Mouse (Mus musculus): ENCODE results near the gene Gm6169.
A peak's percentile ranks its signal among the peaks of the same experiment; 100 is the strongest.
"Not testable (repeated sequence)": the region's sequence is repeated elsewhere in the genome, so short reads cannot be mapped to it uniquely, and the experiment has no call there.

The Gm6169 gene

DNA sequence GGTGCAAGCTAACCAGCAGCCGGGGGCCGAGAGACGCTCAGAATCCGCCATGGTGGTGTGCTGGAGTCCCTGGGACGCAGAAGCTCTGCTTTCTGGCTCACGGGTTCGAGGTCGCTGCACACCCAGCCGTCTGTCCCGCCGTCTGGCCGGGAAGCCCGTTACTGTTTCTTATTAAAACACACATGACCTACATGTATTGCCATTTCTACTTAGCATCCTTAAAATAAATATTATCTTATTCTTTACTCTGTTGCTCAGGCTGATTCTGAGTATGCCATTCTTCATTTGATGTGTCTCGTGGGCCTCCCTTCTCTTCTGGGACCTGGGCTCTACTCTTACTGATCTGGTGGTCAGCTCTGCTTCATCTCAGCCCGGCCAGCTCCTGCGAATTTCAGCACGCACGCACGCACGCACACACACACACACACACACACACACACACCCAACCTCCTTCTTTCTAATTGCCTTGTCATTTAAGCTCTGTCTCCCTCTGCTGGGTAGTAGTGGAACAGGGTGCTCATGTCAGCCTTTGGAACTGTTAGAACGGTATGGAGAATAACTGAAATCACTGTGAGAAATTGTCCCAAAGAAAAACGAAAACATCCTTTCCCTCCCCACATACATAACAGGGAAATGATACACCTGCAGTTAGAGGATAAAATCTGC is at the start of gene Gm6169:
Gene Gm6169 (minus strand): TSS at position 51 of the 666 bp plus-strand sequence.
- peak; percentile 67 for DNase-seq (ENCODE audit: low read depth, low spot score)

DNA sequence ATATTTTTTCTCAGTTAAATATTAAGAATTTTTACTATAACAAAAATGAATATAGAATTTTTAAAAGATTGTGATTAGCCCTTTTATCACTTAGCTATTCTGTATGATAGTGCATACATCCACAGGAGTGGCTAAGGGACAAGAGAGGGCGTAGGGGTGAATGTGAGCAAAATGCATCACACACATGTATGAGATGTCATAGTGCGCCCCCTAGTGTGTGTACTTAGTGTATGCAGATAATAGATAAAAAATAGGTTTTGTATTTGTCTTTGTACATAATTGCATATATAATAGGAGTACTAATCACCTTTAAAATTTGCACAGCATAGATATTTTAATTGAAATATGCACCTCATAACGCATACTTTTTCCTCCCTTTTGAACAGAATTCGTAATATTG is 46.8 kb upstream of the Gm6169 start:
- DNase-seq (ENCODE audit: low read depth, low spot score): peak; percentile 25

DNA sequence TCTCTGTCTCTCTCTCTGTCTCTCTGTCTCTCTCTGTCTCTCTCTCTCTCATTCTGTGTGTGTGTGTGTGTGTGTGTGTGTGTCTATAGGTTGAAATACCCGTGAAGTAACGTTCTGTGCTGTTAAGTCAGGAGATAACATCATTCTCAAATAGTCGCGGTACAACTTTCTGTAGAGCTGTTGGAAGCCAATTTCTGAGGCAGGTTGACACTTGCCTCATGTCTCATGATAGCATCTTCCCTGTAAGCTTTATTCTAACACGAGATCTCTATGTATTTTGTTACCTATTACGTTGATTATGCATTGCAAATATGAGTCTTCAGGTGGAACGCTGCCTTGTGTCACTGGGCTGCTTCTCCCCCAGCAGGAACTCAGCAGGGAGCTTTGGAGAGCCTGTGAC is 43.3 kb upstream of the Gm6169 start:
- DNase-seq (ENCODE audit: low read depth, low spot score): no peak

DNA sequence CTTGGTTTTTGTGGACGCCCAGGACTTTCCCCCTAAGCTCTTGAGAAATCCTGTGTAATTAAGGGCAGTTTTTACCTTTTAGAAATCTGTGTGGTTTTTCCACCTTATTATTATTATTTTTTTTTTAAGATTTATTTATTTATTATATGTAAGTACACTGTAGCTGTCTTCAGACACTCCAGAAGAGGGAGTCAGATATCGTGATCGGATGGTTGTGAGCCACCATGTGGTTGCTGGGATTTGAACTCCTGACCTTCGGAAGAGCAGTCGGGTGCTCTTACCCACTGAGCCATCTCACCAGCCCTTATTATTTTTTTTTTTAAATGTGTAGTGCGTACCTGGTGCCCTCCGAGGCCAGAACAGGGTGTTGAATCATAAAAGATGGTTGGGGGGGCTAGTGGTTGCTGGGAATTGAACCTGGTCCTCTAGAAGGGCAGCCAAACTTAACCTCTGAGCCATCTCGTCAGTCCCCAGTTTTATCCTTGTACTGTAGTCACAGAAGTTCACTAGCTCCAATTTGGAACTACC is 39.4 kb upstream of the Gm6169 start:
- DNase-seq (ENCODE audit: low read depth, low spot score): not testable (repeated sequence)

DNA sequence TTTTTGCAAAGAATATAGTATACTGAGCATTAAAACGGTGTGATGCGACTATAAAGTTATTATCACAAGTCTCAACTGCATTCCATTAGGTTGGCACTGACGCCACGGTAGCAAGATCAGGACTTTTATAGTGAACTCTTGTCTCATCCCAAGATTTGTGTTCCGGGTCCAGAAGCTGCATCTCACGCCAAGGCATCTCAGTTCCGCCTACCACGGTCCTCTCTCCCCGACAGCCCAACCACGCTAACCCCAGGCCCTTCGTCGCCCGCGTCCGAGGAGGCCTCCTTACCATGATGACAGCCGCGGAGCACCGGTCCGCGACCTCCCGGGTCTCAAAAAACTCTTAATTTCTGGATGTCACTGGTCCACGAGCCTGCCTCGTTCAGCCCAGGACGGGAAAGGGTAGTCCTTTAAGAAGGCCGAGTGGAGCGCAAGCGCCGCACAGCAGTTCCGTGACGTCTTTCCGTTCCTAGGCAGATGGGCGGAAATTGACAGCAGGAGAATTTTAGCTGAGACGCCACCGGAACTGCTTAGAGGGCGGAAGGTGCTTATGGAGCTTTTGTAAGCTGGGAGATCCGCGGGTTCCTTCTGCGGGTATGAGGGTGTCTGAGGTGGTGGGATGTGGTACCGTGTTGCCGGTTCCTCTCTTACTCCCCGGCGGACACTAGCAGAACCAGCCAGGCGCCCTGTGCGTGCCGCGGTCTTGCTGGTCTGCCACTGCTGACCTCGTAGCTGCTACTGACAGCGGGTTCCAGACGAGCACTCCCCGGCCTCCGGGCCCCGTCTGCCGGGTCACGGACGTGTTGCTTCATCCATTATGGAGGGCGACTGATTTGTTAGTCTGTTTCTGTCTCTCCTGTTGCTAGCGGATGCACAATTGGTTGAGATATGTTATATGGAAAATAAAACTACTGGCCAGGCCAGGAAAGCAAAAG is 38.7 kb upstream of the Gm6169 start, which contains the start of the genes Gfm2 and Nsa2:
Gene Gfm2 (plus strand): TSS at position 472 of the 935 bp plus-strand sequence.
Gene Nsa2 (minus strand): TSS at position 472 of the 935 bp plus-strand sequence.
- DNase-seq (ENCODE audit: low read depth, low spot score): peak; percentile 88

DNA sequence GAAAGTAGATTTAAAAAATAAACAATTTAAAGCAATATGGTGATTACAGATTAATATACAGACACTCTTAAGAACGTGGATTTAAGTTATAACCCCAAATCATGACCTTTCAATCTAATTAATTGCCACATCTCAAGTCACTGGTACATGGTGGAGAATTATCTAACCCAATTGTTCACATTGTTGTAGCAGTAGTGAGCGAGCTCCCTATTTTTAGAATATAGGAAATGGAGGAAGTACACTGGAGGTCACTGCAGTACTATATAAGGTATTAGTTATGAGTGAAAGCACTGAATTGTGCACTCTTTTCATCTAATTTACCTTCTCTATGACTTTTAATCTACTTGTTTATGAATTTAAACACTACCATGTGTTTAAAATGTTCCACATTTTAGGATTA is 31.4 kb upstream of the Gm6169 start:
- DNase-seq (ENCODE audit: low read depth, low spot score): not testable (repeated sequence)

DNA sequence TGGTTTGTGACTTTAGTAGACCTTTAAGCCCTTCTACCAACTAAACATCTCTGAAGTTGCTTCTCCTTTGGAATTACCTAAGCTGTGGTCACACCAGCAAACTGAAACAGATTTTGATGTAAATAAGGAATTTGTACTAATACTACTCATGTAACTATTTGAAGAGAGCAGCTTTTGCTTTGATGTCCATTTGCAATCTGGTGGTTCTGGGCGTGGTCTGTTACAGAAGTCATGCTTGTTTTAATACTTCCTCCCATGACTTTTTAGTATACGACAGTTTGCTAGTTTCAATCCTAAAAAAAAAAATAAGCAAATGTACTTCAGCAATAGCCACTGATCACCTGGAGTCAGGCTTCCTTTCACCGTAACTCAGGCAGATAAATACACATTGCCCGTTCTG is 30.6 kb upstream of the Gm6169 start:
- DNase-seq (ENCODE audit: low read depth, low spot score): not testable (repeated sequence)

DNA sequence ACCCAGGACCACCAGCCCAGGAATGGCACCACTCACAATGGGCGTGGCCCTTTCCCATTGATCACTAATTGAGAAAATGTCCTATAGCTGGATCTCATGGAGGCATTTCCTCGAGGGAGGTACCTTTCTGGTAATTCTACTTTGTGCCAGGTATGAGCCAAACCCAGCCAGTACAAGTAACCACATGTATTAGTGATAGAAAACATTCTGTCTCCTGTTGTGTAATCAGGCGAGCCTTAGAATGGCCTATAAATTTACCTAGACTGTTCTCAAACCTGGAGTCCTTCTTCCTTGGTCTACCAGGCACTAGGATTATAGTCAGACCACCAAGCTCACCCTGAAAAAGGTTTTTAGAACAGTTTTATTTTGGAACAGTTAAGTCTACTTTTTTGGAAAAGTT is 22.3 kb upstream of the Gm6169 start:
- no peak for DNase-seq (ENCODE audit: low read depth, low spot score)

DNA sequence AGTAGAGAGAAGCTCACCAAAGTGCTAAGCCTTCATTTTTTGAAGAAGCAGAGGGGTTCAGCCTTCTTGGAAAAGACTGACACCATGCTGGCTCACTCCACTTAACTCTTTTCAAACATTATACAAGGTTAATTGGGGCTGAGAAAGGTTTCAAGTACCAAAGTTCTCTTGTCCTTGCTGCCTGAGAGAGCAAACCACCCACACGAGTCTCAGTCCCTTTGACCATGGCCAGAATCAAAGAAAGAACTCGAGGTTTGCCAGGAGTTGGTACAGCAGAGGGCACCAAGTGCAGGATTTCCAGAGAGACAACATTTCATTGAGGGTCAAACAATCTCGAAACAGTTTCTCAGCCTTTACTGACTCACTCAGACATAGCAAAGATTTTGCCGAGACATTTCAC is 10.0 kb upstream of the Gm6169 start:
- no peak for DNase-seq (ENCODE audit: low read depth, low spot score)

DNA sequence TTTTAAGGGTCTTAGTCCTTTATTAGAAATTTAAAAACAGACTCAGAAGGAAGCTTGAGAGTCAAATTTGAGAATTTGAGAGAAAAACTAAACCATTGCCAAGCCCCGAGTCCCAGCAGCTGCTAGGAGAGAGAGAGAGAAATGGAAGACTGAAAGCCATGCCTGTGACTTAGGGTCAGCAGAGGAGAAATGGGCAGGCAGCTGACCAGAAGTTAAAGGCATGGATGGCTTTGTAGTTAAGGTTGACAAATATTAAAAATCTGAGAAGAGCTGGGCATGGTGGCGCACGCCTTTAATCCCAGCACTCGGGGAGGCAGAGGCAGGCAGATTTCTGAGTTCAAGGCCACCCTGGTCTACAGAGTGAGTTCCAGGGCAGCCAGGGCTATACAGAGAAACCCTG is 8.7 kb upstream of the Gm6169 start:
- DNase-seq (ENCODE audit: low read depth, low spot score): not testable (repeated sequence)

DNA sequence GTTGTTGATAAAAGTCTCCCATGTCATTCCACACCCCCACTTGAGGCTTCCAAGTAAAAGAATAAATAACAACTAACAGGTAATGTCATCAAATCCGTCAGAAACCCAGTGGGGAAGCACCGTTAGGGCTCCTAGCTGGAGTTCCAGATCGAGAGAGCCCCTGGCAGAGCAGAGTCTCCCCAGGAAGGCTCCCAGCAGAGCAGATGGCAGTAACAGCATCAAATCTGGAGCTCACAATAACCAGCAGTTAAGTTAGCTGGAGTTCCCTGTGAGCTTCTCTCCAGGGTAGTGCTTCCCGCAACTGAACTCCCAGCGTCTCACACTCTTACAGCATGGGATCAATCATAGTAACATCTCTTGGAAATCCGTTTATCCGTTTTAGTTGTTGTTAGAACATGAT is 6.0 kb upstream of the Gm6169 start:
- DNase-seq (ENCODE audit: low read depth, low spot score): no peak

DNA sequence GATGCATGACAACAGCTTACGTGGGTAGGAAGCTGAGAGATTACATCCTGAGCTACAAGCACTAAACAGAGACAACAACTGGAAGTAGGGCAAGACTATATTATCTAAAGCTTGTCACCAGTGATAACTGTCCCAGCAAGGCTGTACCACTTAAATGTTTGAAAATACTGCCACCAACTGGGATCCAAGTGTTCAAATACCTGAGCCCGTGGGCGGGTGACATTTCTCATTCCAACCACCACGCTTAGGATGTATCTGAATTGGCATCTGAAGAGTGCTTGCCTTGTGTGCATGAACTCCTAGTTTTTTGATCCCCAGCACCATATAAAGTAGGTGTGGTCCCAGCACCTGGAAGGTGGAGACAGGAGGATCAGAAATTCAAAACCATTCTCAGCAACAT is 3.3 kb downstream of the Gm6169 start:
- no peak for DNase-seq (ENCODE audit: low read depth, low spot score)

DNA sequence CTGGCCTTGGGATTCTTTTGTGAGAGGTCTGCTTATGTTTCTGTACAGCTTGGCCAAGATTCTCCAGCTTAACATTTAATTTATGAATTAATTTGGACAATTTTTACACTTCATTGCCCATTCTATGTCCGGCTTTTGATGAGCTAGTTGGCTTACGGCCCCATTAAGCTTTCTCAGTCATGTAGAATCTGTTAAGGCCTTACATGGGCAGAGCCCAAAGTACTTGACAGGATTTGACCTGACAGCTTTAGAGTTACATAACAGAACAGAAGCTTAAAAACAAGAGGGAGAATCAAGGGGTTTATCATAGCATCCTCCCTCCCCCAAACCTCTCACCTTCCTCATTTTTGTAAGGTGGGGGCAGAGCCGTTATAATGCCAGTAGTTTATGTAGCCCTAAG is 10.9 kb downstream of the Gm6169 start:
- DNase-seq (ENCODE audit: low read depth, low spot score): peak; percentile 61

DNA sequence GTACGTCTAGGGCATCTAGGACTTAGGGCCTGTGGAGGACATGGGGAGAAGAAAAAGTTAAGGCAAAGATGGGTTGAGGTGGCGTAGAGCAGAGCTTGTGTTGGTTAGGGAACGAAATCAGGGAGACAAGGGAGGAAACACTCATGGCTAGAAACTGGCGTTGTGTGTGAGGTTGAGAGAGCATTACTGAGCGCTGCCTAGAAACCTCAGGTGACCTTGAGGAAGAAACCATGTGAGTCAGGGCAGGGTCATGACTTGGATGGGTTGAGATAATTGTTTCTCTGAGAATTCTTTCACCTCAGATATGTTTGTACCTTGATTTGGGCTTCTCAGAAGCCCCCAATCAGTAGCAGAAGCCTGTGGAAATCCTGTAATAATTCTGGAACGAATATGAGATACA is 11.6 kb downstream of the Gm6169 start:
- no peak for DNase-seq (ENCODE audit: low read depth, low spot score)

DNA sequence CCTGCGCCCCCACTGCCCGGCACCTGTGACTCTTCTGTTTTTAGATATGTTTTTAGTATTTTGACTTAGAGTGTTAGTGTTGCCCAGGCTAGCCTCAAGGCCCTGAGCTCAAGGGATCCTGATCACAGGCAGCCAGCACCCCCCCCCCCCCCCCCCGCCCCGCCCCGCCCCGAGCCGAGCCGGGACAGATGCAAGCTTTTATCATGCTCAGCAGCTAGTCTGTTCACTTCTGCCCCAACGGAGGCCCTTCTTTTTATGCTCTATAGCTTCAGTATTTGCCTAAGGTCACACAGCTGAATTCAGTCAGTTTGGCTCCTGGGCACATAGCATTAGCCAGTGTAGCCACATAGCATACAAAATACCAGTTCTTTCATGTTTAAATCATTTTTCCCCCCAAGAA is 12.7 kb downstream of the Gm6169 start:
- no peak for DNase-seq (ENCODE audit: low read depth, low spot score)

DNA sequence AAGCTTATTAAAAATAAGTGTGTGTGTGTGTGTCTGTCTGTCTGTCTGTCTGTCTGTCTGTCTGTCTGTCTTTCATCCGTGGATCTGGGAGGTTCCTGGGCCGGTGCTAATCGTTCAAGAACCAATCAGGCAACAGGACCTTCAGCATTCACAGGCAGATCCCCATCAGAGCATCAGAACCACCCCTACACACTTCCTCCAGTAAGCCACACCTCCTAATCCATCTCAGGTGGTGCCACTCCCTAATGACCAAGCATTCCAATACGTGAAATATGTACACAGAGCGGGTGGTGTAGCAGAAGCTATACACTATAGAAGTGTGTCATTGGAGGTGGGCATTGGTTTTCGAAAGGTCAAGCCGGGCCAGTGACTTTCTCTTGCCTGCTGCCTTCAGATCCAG is 16.6 kb downstream of the Gm6169 start:
- DNase-seq (ENCODE audit: low read depth, low spot score): no peak

DNA sequence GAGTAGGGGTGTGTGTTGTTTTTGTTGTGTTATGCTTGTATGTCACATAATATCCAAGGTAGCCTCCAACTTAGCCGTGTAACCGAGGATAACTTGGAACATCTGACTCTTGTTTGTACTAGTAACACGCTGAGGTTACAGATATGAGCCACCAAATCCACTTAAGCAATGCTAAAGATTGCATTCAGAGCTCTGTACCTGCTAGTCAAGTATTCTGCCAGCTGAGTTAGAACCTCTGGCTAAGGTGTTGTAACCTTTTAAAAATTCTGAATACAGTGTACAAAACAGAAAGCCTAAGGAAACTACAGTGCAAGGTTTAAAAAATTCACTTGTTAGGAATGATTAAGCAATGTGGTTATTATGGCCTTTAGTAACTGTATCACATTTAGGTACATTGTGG is 18.4 kb downstream of the Gm6169 start:
- no peak for DNase-seq (ENCODE audit: low read depth, low spot score)

DNA sequence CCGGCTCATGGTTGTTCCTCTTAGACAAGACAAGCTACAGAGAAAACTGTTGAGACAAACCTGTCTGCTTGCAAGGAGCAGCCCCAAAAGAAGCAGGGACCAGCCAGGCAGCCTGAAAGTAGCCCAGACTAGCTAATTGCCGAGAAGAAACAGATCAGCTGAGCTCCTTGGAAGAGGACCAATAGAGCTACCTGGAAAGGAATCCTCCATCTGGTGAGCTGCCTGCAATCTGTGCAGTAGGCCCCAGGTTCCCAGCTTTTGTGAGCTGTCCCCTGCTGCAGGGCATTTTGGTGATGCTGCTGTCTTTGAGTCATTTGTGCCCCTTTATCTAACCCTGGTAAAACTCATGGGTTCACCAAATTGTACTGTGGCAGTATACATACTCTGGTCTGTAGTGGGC is 18.8 kb downstream of the Gm6169 start:
- no peak for DNase-seq (ENCODE audit: low read depth, low spot score)

DNA sequence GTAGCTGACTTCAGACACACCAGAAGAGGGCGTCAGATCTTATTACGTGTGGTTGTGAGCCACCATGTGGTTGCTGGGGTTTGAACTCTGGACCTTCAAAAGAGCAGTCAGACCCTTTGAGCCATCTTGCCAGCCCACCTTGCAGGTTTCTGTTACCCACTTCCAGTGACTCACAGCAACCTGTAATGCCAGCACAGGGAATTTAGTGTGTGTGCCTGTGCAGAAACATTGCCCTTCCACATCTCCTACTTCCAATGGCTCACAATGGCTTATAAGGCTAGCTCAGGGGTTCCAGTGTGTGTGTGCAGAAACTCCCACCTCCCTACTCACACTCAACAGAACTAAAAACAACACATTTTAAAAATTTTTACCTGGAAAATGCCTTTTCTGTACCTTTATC is 21.5 kb downstream of the Gm6169 start:
- no peak for DNase-seq (ENCODE audit: low read depth, low spot score)

DNA sequence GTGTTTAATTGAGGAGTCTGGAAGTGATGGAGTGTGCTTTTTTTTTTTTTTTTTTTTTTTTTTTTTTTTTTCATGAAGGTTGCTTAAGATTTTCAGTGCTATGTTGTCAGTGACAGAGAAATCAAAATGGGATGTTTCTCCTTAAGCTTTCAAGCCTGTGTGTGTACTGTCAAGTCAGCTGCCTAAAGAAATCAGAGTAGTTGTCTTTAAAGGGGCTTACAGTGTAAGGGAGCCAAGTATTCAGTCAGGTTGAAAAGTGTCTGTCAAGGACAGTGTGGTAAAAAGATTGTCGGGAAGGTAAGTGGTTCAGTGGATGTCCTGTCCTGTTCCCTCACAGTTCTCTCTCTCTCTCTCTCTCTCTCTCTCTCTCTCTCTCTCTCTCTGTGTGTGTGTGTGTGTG is 25.5 kb downstream of the Gm6169 start:
- no peak for DNase-seq (ENCODE audit: low read depth, low spot score)

DNA sequence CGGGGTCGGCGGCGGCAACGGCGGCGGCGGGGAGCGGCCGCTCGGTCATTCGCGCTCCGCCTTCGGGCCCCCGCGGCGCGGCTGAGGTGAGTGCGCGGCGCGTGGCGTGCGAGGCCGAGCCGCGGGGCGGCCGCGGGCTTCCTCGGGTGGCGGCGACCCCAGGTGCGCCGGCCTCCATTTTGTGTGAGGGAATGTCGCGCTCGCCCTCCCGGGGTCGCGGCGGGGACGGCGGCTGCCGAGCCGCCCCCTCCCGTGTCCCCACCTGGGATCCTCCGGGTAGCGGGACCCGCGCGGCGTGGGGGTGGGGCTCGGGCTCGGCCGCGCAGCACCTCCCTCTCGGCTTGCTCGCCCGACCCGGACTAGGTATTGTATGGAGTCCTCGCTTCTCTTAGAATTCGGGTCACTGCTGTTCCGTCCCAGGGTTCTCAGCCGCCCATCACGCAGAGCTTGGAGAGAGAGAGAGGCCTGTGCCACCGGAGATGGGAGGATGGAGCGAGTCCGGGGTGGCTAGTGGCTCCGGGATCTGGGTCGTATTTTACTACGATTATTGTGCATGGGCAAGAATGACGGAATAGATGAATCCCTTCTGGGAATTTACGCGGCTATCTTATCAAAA is 27.3 kb downstream of the Gm6169 start:
- peak; percentile 29 for DNase-seq (ENCODE audit: low read depth, low spot score)

All from retina, postnatal 7 days (tissue).